Mouse (Mus musculus): ENCODE measurements around the gene Apod.

DNA sequence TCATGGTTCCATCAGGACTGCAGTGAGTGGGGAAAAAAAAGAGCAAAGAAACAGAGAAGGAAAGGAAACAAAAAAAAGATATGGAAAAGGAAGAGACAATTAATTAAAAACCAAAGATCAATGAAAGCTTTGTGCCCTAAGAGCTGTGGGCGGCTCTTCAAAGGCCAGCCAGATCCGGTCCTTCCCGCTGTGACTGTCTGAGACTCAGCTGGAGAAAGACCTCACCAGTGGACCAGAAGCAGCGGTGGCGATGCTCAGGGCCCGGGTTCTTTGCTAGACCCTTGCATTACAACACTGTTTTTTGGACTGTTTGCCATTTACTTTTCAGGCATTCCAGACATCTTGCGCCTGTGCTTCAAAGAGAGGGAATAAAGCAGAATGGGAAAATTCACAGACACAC, 14.1 kb downstream of the Apod start:
- TF ChIP-seq POLR2A (IDR thresholded peaks at IDR 0.05; ENCODE audit: low read depth, low read length), result no peak
- TF ChIP-seq CTCF (IDR thresholded peaks at IDR 0.05; ENCODE audit: extremely low read depth, insufficient read length, insufficient replicate concordance, low read depth, low read length), result no peak
